Comparison of ENCODE assay signal across 6 mouse cellular contexts in genomic region chr12:54717516-54717915, GRCm38 (mm10). TPM values are rescaled to one million over a fixed set of nuclear protein-coding genes. Genes with fewer than 3 reads are reported as not detected.
DNase-seq lines count a peak whose midpoint lies in the region; TF ChIP-seq lines count a peak whose summit lies in the region.
"Not testable (repeated sequence)": the region's sequence is repeated elsewhere in the genome, so short reads cannot be mapped to it uniquely, and the experiment has no call there.

No protein-coding gene starts in this region.

- H3K4me3 ChIP-seq in testis, adult 2 months (ENCODE audit: control insufficient read depth, low read depth, low read length): peak overlapping the region; percentile 42

- not testable (repeated sequence) for H3K4me1 ChIP-seq in testis, adult 2 months (ENCODE audit: control insufficient read depth, insufficient read depth, low read length)

- peak; percentile 0 for DNase-seq in adrenal gland, adult 2 months
- DNase-seq in cerebellum, adult 11-12 months: peak; percentile 22
- peak; percentile 20 for DNase-seq in cerebellum, adult 9-10 months
- DNase-seq in cerebellum, adult 9-11 months: peak; percentile 23
- peak; percentile 86 for DNase-seq in heart, adult 11 months

- H3K27ac ChIP-seq in testis, adult 2 months (ENCODE audit: control insufficient read depth, insufficient read depth, low read depth, low read length): not testable (repeated sequence)

- H3K27me3 ChIP-seq in testis, adult 2 months (ENCODE audit: control insufficient read depth, insufficient read depth, low read length): not testable (repeated sequence)

- not testable (repeated sequence) for TF ChIP-seq POLR2A in testis, adult 2 months (IDR thresholded peaks at IDR 0.05; ENCODE audit: control insufficient read depth, low read depth, low read length)

- not testable (repeated sequence) for H3K36me3 ChIP-seq in testis, adult 2 months (ENCODE audit: control insufficient read depth, insufficient read depth, low read length)

- TF ChIP-seq CTCF in testis, adult 2 months (IDR thresholded peaks at IDR 0.05; ENCODE audit: control insufficient read depth, insufficient read depth, insufficient replicate concordance, low read depth, low read length): not testable (repeated sequence)

RNA-seq across cellular contexts. Expression of gene Eapp, which starts 21.8 kb away (rescaled TPM):
- total RNA-seq in adrenal gland, adult 2 months (2021): 10 to 100 TPM; 38.5 to 43.3 TPM
- polyA plus RNA-seq in adrenal gland, adult 2 months (2012; rRNA removed): 12.4 and 18.7 TPM in 2 replicates
- polyA plus RNA-seq in testis, adult 2 months (2012; rRNA removed): 29.2 and 40.3 TPM in 2 replicates

Comparison
In these comparisons a context has a peak if more than half of its experiments do, and no peak if none do; other contexts are left out.
1. DNase-seq: peak in every context shown above with its lines; median percentile 86 in heart, adult 11 months; 23 in cerebellum, adult 9-11 months; 22 in cerebellum, adult 11-12 months; 20 in cerebellum, adult 9-10 months; 0 in adrenal gland, adult 2 months.